9 mouse cellular contexts compared by ENCODE assay signal in genomic region chr13:43236630-43237029, GRCm38 (mm10).
DNase-seq lines count a peak whose midpoint lies in the region; ATAC-seq and TF ChIP-seq lines count a peak whose summit lies in the region.
"Had no signal": no experiment of that assay in that cellular context is flagged by ENCODE, and none has a peak within 500 bp of the region (broad histone marks: within the 10 kb centered on the region; RNA-seq: fewer than 3 reads in every experiment).

No protein-coding gene starts in this region.

- DNase-seq in kidney, postnatal 14 days = peak; percentile 72
- no peak for DNase-seq in thymus, postnatal 10 days (ENCODE audit: low spot score in 2 of 2)
- no peak for DNase-seq in forebrain, postnatal 0 days
- DNase-seq: right cerebral cortex, adult 18-20 months had no signal

- H3K9ac ChIP-seq in heart, embryonic 16.5 days (ENCODE audit: low read length) = no peak overlapping the region
- H3K9ac ChIP-seq in neural tube, embryonic 14.5 days (replicated peaks; ENCODE audit: low read depth, low read length) = no peak overlapping the region
- no peak overlapping the region for H3K9ac ChIP-seq in forebrain, postnatal 0 days

- no peak for ATAC-seq in megakaryocyte, adult 5-6 weeks (ENCODE audit: poor library complexity, severe bottlenecking)
- peak; percentile 5; the same call in 1 of the 2 replicates for ATAC-seq in heart, embryonic 16.5 days (replicated peaks; ENCODE audit: extremely low read depth, insufficient read depth, low FRiP score)
- ATAC-seq in neural tube, embryonic 14.5 days (ENCODE audit: low read depth) = no peak
- ATAC-seq in frontal cortex, adult (ENCODE audit: low TSS enrichment) = no peak
- ATAC-seq in forebrain, postnatal 0 days = no peak

- peaks cover 6% of the 10 kb centered on the region for H3K9me3 ChIP-seq in megakaryocyte, embryonic 14.5 days
- no peaks in the 10 kb centered on the region for H3K9me3 ChIP-seq in heart, embryonic 16.5 days (replicated peaks; ENCODE audit: control insufficient read depth, low read length)
- H3K9me3 ChIP-seq in neural tube, embryonic 14.5 days (ENCODE audit: control insufficient read depth, low read length) = no peaks in the 10 kb centered on the region
- no peaks in the 10 kb centered on the region for H3K9me3 ChIP-seq in forebrain, postnatal 0 days (ENCODE audit: low read length)

- H3K4me3 ChIP-seq in megakaryocyte, embryonic 14.5 days (replicated peaks) = peak overlapping the region; percentile 56
- no peak overlapping the region for H3K4me3 ChIP-seq in heart, embryonic 16.5 days (ENCODE audit: low read length)
- H3K4me3 ChIP-seq in neural tube, embryonic 14.5 days (ENCODE audit: low read depth, low read length) = no peak overlapping the region
- H3K4me3 ChIP-seq in forebrain, postnatal 0 days (ENCODE audit: low read depth, low read length) = no peak overlapping the region

- 21% methylated on average over 6 of the region's 6 CpGs for WGBS in heart, embryonic 16.5 days
- 80% methylated on average over 6 of the region's 6 CpGs for WGBS in neural tube, embryonic 14.5 days
- WGBS in forebrain, postnatal 0 days = 57% methylated on average over 6 of the region's 6 CpGs

- H3K4me2 ChIP-seq in heart, embryonic 16.5 days (ENCODE audit: low read depth, low read length) = peak overlapping the region; percentile 14
- H3K4me2 ChIP-seq in neural tube, embryonic 14.5 days (ENCODE audit: low read depth, low read length) = no peak overlapping the region
- H3K4me2 ChIP-seq in forebrain, postnatal 0 days (ENCODE audit: low read depth) = no peak overlapping the region

- no peaks in the 10 kb centered on the region for H3K27me3 ChIP-seq in megakaryocyte, embryonic 14.5 days (replicated peaks)
- H3K27me3 ChIP-seq in heart, embryonic 16.5 days (ENCODE audit: control insufficient read depth, insufficient read depth, low read length) = no peaks in the 10 kb centered on the region
- no peaks in the 10 kb centered on the region for H3K27me3 ChIP-seq in neural tube, embryonic 14.5 days (ENCODE audit: control insufficient read depth, insufficient read depth, low read length)
- no peaks in the 10 kb centered on the region for H3K27me3 ChIP-seq in forebrain, postnatal 0 days (ENCODE audit: insufficient read depth, low read length)

- H3K4me1 ChIP-seq in megakaryocyte, embryonic 14.5 days = peaks cover 100% of the 10 kb centered on the region
- H3K4me1 ChIP-seq in heart, embryonic 16.5 days (ENCODE audit: control insufficient read depth, insufficient read depth, low read length) = peaks cover 64% of the 10 kb centered on the region
- H3K4me1 ChIP-seq in neural tube, embryonic 14.5 days (ENCODE audit: control insufficient read depth, insufficient read depth, low read length) = peaks cover 16% of the 10 kb centered on the region
- H3K4me1 ChIP-seq in forebrain, postnatal 0 days (ENCODE audit: insufficient read depth) = 0 out of 2 replicates have a peak, but pooled peaks cover 18% of the 10 kb centered on the region

- TF ChIP-seq CTCF in forebrain, postnatal 0 days (IDR thresholded peaks at IDR 0.05; ENCODE audit: low read depth) = no peak

- peaks cover 76% of the 10 kb centered on the region for H3K36me3 ChIP-seq in megakaryocyte, embryonic 14.5 days (replicated peaks; ENCODE audit: low read length)
- H3K36me3 ChIP-seq in heart, embryonic 16.5 days (ENCODE audit: control insufficient read depth, insufficient read depth) = 0 out of 2 replicates have a peak, but pooled peaks cover 2% of the 10 kb centered on the region
- no peaks in the 10 kb centered on the region for H3K36me3 ChIP-seq in neural tube, embryonic 14.5 days (ENCODE audit: control insufficient read depth, insufficient read depth, low read length)
- no peaks in the 10 kb centered on the region for H3K36me3 ChIP-seq in forebrain, postnatal 0 days (ENCODE audit: insufficient read depth)

- peak overlapping the region; percentile 36 for H3K27ac ChIP-seq in heart, embryonic 16.5 days (ENCODE audit: low read length)
- 0 out of 2 replicates have a peak overlapping the region, but pooled peaks have one; percentile 18 for H3K27ac ChIP-seq in neural tube, embryonic 14.5 days (ENCODE audit: low read depth, low read length)
- no peak overlapping the region for H3K27ac ChIP-seq in forebrain, postnatal 0 days (ENCODE audit: low read depth, low read length)
